Mouse (Mus musculus) limb, embryonic 14.5 days (tissue): ENCODE results near the gene Eno1. TPM values are rescaled to one million over a fixed set of nuclear protein-coding genes. Genes with fewer than 3 reads are reported as not detected.
A peak's percentile ranks its signal among the peaks of the same experiment; 100 is the strongest.

Experiments used
- ATAC-seq: fragments of 200-750 bp; cut with Nextera tagmentation; 2 replicates; pipeline ENCODE4 v1.8.0; 2017; ENCODE audit warnings: low read depth, moderate number of reproducible peaks, moderate TSS enrichment; ENCODE audit not compliant: low FRiP score
- DNase-seq: peaks from one replicate; pipeline ENCODE4 v3.0.0-alpha.2; 2015; ENCODE audit warnings: low spot score
- H3K27ac ChIP-seq: fragments of 300-500 bp; sonication (generic); replicated peaks from 2 replicates; pipeline ENCODE4 v1.5.1; 2014; ENCODE audit warnings: low read depth, mild to moderate bottlenecking, low read length, moderate library complexity, mixed read lengths
- H3K27me3 ChIP-seq: fragments of 300-500 bp; sonication (generic); 2 replicates; pipeline ENCODE4 v1.6.1; 2014; ENCODE audit warnings: low read length, mixed read lengths; ENCODE audit not compliant: control insufficient read depth, insufficient read depth
- H3K36me3 ChIP-seq: fragments of 300-500 bp; sonication (generic); 2 replicates; pipeline ENCODE4 v1.6.1; 2014; ENCODE audit warnings: mild to moderate bottlenecking, low read length, moderate library complexity, mixed read lengths; ENCODE audit not compliant: control insufficient read depth, insufficient read depth
- H3K4me1 ChIP-seq: fragments of 300-500 bp; sonication (generic); 2 replicates; pipeline ENCODE4 v1.6.1; 2014; ENCODE audit warnings: antibody characterized with exemption, low read length, mixed read lengths; ENCODE audit not compliant: control insufficient read depth, insufficient read depth
- H3K4me2 ChIP-seq: fragments of 300-500 bp; sonication (generic); replicated peaks from 2 replicates; pipeline ENCODE4 v1.6.1; 2014; ENCODE audit warnings: low read depth, mild to moderate bottlenecking, low read length, moderate library complexity; ENCODE audit not compliant: severe bottlenecking
- H3K4me3 ChIP-seq: fragments of 300-500 bp; sonication (generic); replicated peaks from 2 replicates; pipeline ENCODE4 v1.5.1; 2014; ENCODE audit warnings: low read length
- H3K9ac ChIP-seq: fragments of 300-500 bp; sonication (generic); 2 replicates; pipeline ENCODE4 v1.6.1; 2014; ENCODE audit warnings: mild to moderate bottlenecking, low read depth, low read length, moderate library complexity; ENCODE audit not compliant: severe bottlenecking
- H3K9me3 ChIP-seq: fragments of 300-500 bp; sonication (generic); 2 replicates; pipeline ENCODE4 v1.6.1; 2016; ENCODE audit warnings: low read length; ENCODE audit not compliant: control insufficient read depth
- POLR2A ChIP-seq: fragments of 200-500 bp; IDR thresholded peaks from 2 replicates; pipeline ENCODE4 v1.8.0; 2012; ENCODE audit warnings: inconsistent platforms, mild to moderate bottlenecking, moderate library complexity, borderline replicate concordance; ENCODE audit not compliant: insufficient read depth, insufficient read length; ENCODE audit errors: extremely low read depth
- WGBS: fragments of 180-500 bp; shearing (Covaris S2); extraction: QIAGEN DNeasy Blood & Tissue Kit; methylation state at CpG from one replicate; pipeline ENCODE4 v1.1.7; 2014; 5-methylcytosine and 5-hydroxymethylcytosine counted together
- polyA plus RNA-seq, 2 experiments: library from polyadenylated mRNA; depleted of rRNA in 1 of 2; stranded (reverse) in 1 of 2; unstranded in 1 of 2; fragments of >200 nt; fragmentation: Nextera tagmentation in 1 of 2; extraction: Ambion mirVana in 1 of 2; gene quantifications; 2 replicates each; pipeline versions ENCODE4 v1.2.1 to v1.2.3; 2012 to 2014

The Eno1 gene
- 675 and 907 TPM in 2 replicates for polyA plus RNA-seq (2012; rRNA removed)
- 1,291 and 1,302 TPM in 2 replicates for polyA plus RNA-seq (2014; fragmentation: Nextera tagmentation; extraction: Ambion mirVana)

DNA sequence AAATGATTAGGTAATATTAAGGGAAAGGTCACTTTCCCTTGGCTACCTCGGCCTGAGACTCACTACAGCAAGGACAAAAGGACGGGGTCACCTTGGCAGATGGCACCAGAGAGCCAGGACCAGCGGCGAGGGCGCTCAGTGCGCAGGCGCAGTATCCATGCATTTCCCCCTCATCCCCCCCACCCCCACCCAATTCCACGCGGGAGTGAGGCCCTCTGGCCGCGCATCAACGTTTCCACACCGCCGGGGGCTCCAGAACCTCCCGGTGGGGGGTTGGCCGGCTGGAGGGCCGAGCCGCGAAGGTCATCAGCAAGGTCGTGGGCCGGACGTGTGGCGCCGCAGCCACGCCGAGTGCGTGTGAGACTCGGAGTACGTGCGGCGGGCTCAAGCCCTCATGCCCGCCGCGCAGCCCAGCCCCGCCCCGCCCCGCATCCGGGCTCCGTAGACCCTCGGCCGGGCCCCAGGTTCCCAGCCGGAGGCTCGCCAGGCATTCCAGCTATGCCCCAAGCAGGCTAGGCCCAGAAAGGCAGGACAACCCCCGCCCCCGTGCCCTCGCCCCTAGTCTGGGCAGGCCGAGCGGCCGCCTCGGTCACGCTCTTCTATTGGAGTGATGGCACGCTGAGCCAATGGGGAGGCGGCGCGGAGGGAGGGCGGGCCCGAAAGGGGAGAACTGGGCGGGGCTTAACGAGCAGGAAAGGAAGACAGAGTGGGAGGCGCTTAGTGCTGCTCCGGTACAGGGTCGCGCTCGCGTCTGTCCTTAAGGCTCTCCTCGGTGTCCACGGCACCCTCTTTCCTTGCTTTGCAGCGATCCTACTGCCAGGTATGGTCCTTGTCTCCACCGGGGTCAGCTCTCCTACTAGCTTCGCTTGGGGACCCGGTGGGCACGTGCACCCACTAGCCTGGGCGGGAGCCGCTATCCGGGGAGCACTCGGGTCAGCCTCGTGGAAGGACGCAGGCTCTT, at the start of gene Eno1:
Eno1 (plus strand) TSS at position 201 of the 961 bp plus-strand sequence.
- H3K9me3 ChIP-seq = no peaks in the 10 kb centered on the region
- ATAC-seq (peak; percentile 96), DNase-seq (peak; percentile 96)
- peak within 1 kb of the TSS; percentile 82 for H3K9ac ChIP-seq
- peak within 1 kb of the TSS; percentile 99 for H3K27ac ChIP-seq
- H3K4me2 ChIP-seq = peak within 1 kb of the TSS; percentile 57
- peaks cover 29% of the 10 kb centered on the region for H3K36me3 ChIP-seq
- peaks cover 45% of the 10 kb centered on the region for H3K4me1 ChIP-seq
- TF ChIP-seq POLR2A = peak; percentile 79; the same call in 1 of the 2 replicates
- H3K4me3 ChIP-seq = peak within 1 kb of the TSS; percentile 80
- no peaks in the 10 kb centered on the region for H3K27me3 ChIP-seq
- WGBS = under 1% methylated on average over 49 of the region's 78 CpGs

- ATAC-seq (no peak), DNase-seq (no peak)
- no peak for TF ChIP-seq POLR2A
- Histone ChIP-seq H3K4me3 (no peak overlapping the region), H3K27me3 (no peaks in the 10 kb centered on the region), H3K9ac (no peak overlapping the region), H3K4me1 (no peaks in the 10 kb centered on the region), H3K4me2 (no peak overlapping the region), H3K36me3 (no peaks in the 10 kb centered on the region), H3K27ac (no peak overlapping the region), H3K9me3 (no peaks in the 10 kb centered on the region)
- WGBS = 44% methylated on average over 11 of the region's 11 CpGs
Observed at GRCm38 (mm10) chr4:150188236-150188635, 48.3 kb upstream of the Eno1 start.

- Histone ChIP-seq H3K4me1 (no peaks in the 10 kb centered on the region), H3K27ac (no peak overlapping the region), H3K27me3 (no peaks in the 10 kb centered on the region), H3K4me2 (no peak overlapping the region), H3K9ac (no peak overlapping the region), H3K36me3 (no peaks in the 10 kb centered on the region), H3K4me3 (no peak overlapping the region), H3K9me3 (no peaks in the 10 kb centered on the region)
- TF ChIP-seq POLR2A = no peak
- 74% methylated on average over 6 of the region's 6 CpGs for WGBS
- DNase-seq = no peak
- no peak for ATAC-seq
Observed at GRCm38 (mm10) chr4:150192199-150192598, 44.3 kb upstream of the Eno1 start.

DNA sequence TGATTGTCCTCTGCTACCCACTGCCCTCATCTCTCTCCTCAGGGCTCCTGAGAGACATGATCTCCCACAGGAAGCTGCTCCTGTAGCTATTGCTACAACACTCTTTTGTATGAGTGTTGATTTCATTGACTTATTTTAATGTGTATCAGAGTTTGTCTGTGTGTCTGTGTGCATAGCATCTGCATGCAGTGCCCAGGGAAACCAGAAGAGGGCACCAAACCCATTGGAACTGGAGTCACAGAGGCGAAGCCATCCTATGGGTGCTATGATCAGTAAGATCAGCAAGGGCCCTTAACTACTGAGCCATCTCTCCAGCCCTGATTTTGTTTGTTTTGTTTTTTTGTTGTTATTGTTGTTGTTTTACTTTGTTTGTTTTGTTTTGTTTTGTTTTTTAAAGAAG, 42.6 kb upstream of the Eno1 start:
- Histone ChIP-seq H3K4me2 (no peak overlapping the region), H3K27ac (no peak overlapping the region), H3K9ac (no peak overlapping the region), H3K27me3 (no peaks in the 10 kb centered on the region), H3K9me3 (no peaks in the 10 kb centered on the region), H3K4me3 (no peak overlapping the region), H3K4me1 (no peaks in the 10 kb centered on the region), H3K36me3 (no peaks in the 10 kb centered on the region)
- 59% methylated on average over 1 of the region's 1 CpGs for WGBS
- no peak for DNase-seq
- TF ChIP-seq POLR2A = no peak
- no peak for ATAC-seq

DNA sequence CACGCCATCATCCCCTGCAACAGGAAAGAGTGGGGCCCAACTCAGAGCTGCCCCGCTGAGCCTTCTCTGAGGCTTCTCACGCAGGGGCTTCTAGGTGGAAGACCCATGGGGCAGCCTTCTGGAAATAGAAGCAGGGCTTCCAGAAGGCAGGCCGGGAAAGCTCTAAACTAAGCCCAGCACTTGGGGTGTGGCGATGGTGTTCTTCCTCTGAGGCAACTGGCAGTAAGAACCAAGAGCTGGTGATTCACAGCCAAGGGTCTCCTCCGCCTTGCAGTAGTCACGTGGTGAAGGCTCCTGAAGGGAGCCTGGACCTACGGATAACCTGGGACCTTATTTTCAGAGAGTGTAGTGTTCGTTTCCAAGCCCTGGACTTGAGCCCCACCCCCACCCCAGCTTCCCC, 38.3 kb upstream of the Eno1 start:
- H3K27ac ChIP-seq = no peak overlapping the region
- ATAC-seq = no peak
- TF ChIP-seq POLR2A = no peak
- no peak overlapping the region for H3K4me3 ChIP-seq
- H3K36me3 ChIP-seq = no peaks in the 10 kb centered on the region
- no peak for DNase-seq
- no peaks in the 10 kb centered on the region for H3K9me3 ChIP-seq
- H3K9ac ChIP-seq = no peak overlapping the region
- H3K4me2 ChIP-seq = no peak overlapping the region
- WGBS = 70% methylated on average over 9 of the region's 9 CpGs
- no peaks in the 10 kb centered on the region for H3K27me3 ChIP-seq
- H3K4me1 ChIP-seq = no peaks in the 10 kb centered on the region
